Mouse (Mus musculus) liver, embryonic 14 days (tissue): Measurements from ENCODE around the gene Gm14685. TPM values are rescaled to one million over a fixed set of nuclear protein-coding genes. Genes with fewer than 3 reads are reported as not detected.

Experiments
- polyA plus RNA-seq: library from polyadenylated mRNA; depleted of rRNA; stranded (reverse); fragments of >200 nt; gene quantifications from 2 replicates; pipeline ENCODE4 v1.2.3, GENCODE M21; 2012; rRNA removed

Gene Gm14685
- 0.01 and 0.02 TPM in 2 replicates for polyA plus RNA-seq

DNA sequence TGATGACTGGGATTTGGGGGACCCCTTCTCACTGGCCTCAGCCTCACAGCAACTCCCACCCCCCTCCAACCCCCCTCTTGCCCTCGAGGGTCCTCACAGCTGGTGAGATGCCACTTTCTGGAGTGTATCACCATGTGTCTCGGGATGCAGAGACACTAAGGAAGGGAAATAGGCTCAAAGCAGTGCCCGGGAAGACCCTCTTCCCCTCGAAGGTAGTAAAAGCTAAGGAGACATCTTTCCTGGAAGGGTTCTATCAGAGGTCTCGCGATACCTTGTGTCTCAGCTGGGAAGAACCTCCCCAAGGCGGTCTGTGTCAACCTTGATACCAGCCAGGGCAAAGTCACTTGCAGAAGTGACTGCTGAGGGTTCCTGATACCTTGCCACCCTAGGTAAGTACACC lies at the start of gene Gm14685:
Gene Gm14685 (plus strand): TSS at position 301 of the 400 bp plus-strand sequence.

DNA sequence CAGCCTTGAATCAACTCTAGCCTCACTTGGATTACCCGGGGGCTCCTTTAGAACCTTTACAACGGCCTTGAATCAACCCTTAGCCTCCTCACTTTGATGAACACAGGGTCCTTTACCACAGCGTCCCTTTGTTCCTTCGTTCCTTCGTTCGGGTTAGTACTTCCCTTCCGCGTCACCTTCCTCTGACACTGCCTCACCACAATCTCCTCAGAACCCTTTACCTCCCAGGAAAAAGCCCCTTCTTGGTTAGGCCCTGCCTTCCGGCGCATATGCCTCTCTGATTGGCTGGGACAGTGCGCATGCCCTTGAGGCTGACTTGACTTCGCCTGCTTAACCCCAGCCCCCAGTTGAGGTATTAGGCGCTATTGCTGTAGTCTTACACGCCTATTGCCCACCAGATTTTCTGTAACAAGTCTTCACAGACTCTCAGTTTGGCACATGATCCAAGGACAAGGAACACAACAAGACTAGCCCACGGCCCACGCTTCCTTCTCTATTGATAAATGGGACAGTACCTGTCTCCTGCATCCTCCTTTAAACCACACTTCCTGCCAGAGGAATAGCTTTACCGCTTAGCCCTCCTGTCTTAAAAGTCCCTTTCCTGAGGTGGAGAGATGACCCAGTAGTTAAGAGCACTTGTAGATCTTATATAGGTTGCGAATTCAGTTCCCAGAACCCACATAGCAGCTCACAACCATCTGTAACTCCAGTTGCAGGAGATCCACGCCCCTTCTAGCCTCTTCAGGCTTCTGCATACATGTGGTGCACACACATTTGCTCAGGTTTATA lies 34.4 kb upstream of the Gm14685 start, which contains the start of gene Xlr4a:
Gene Xlr4a (minus strand): TSS at position 212 of the 789 bp plus-strand sequence.

DNA sequence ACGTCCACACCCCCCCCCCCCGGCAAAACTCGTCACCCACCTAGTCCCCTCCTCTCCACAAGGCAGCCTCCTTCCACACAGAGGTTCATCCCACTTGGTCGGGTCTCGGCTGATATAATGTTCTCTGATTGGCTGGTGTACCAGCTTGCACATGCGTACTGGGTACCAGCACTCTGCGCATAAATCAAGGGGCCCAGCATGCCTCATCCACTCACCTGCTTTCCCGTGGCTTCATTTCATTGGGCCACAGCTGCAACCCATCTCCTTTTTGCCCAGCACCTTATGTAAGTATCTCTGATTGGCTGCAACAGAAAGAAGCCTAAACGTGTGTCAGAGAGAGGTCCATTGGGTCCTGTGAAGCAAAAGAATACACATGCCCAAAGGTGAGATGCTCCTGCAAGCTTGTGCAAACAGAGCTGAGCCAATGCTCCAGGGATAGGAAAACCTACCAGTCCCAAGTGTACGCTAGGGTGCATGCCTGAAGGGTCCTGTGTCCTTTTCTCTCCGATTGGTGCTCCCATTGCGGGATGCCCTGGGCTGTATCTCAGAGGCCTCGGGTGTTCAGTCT lies 19.8 kb upstream of the Gm14685 start, which contains the start of gene Xlr3a:
Gene Xlr3a (minus strand): TSS at position 155 of the 568 bp plus-strand sequence.

DNA sequence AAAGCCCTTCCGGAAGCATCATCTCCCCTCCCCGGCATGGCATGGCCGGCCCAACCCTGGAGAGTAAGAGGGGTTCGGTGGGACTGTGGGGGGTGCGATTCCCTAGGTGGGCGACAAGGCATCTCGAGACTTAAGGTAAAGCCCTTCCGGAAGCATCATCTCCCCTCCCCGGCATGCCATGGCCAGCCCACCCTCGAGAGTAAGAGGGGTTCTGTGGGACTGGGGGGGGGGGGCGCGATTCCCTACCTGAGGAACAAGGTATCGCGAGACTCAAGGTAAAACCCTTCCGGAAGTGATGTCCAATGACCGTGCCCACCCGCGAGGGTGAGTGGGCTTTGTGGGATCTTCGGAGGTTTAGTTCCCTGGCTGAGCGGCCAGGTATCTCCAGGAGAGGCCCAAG lies 31.6 kb downstream of the Gm14685 start, which contains the start of gene Xlr5b:
Gene Xlr5b (plus strand): TSS at position 301 of the 400 bp plus-strand sequence.

DNA sequence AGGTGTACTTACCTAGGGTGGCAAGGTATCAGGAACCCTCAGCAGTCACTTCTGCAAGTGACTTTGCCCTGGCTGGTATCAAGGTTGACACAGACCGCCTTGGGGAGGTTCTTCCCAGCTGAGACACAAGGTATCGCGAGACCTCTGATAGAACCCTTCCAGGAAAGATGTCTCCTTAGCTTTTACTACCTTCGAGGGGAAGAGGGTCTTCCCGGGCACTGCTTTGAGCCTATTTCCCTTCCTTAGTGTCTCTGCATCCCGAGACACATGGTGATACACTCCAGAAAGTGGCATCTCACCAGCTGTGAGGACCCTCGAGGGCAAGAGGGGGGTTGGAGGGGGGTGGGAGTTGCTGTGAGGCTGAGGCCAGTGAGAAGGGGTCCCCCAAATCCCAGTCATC lies 32.5 kb downstream of the Gm14685 start, which contains the start of gene DXBay18:
Gene DXBay18 (minus strand): TSS at position 101 of the 400 bp plus-strand sequence.

DNA sequence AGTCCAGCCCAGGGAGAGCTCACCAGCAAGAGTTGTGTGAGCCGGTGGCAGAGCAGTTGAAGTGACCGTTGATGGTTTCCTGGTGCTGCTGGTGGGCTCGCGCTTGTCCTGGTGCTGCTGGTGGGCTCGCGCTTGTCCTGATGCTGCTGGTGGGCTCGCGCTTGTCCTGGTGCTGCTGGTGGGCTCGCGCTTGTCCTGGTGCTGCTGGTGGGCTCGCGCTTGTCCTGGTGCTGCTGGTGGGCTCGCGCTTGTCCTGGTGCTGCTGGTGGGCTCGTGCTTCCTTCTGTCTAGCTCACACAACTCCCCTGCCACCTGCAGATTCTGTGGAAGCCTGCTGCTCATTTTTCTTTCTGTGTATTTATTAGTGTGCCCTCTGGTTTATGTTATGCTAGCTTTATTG lies 60.0 kb downstream of the Gm14685 start, which contains the start of gene Spin2d:
Gene Spin2d (minus strand): TSS at position 101 of the 400 bp plus-strand sequence.

Other genes starting within 250 kb of the Gm14685 start
- gene Cetn2, start 198.6 kb upstream of the Gm14685 start, polyA plus RNA-seq = 15.2 and 16.0 TPM in 2 replicates
- gene Nsdhl, start 198.5 kb upstream of the Gm14685 start, polyA plus RNA-seq = 23.6 and 27.1 TPM in 2 replicates
- 0.76 and 1.1 TPM in 2 replicates for gene Zfp185, start 129.7 kb upstream of the Gm14685 start, polyA plus RNA-seq
- 0.03 TPM in 1 of 2 replicates, not detected in the other for gene Pnma5, start 79.9 kb upstream of the Gm14685 start, polyA plus RNA-seq
- gene Pnma3, start 52.3 kb upstream of the Gm14685 start, polyA plus RNA-seq = 0.01 TPM in 1 of 2 replicates, not detected in the other
- 0.56 and 0.80 TPM in 2 replicates for gene Xlr4a, start 34.6 kb upstream of the Gm14685 start, polyA plus RNA-seq
- gene Xlr3a, start 20.0 kb upstream of the Gm14685 start, polyA plus RNA-seq = 0.59 and 1.3 TPM in 2 replicates
- not detected in 2 replicates for gene Xlr5b, start 31.7 kb downstream of the Gm14685 start, polyA plus RNA-seq
- 0.01 and 0.05 TPM in 2 replicates for gene DXBay18, start 32.4 kb downstream of the Gm14685 start, polyA plus RNA-seq
- gene Spin2d, start 59.9 kb downstream of the Gm14685 start, polyA plus RNA-seq = not detected in 2 replicates
- gene Xlr3b, start 75.2 kb downstream of the Gm14685 start, polyA plus RNA-seq = 0.73 and 1.6 TPM in 2 replicates
- gene Xlr4b, start 97.3 kb downstream of the Gm14685 start, polyA plus RNA-seq = 1.0 and 1.5 TPM in 2 replicates
- gene F8a, start 111.2 kb downstream of the Gm14685 start, polyA plus RNA-seq = 1.0 and 1.4 TPM in 2 replicates
- 0.24 and 0.32 TPM in 2 replicates for gene Xlr4c, start 126.1 kb downstream of the Gm14685 start, polyA plus RNA-seq
- gene Xlr3c, start 148.3 kb downstream of the Gm14685 start, polyA plus RNA-seq = not detected in 2 replicates
- 0.05 TPM in 1 of 2 replicates, not detected in the other for gene Xlr5a, start 175.9 kb downstream of the Gm14685 start, polyA plus RNA-seq
- not detected in 2 replicates for gene Xlr5c, start 175.9 kb downstream of the Gm14685 start, polyA plus RNA-seq
- not detected in 2 replicates for gene Gm45015, start 219.8 kb downstream of the Gm14685 start, polyA plus RNA-seq
- gene Zfp275, start 225.6 kb downstream of the Gm14685 start, polyA plus RNA-seq = 3.2 TPM in 2 replicates